Mouse (Mus musculus): ENCODE measurements at regions not wholly inside any gene's neighbourhood (a gene's known extent, or its start where the extent isn't known, plus 50 kb on each side); places are given as distances from the start of the nearest gene placed in this dataset.

GRCm38 (mm10) chr6:147686927-147687326 is 211.3 kb downstream of the Ccdc91 start:
- no peak for DNase-seq (ENCODE audit: extremely low spot score, low read depth, low spot score)

DNA sequence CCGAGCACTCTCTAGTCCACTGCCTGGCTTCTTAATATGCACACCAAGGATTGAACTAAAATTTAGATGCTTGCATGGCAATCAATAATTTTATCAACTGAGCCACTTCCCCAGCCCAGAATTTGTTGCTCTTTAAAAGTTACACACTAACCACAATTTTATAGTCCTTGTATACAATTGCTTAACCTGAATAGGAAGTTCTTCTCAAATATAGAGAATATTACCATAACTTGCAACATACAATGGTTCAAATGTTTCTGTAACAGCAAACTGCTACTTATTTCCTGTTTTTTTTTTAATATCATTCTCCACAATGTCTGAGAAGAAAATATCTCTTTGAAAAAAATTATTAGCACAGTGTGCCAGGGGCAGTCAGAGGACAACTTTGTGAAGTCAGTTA is 222.6 kb downstream of the Ccdc91 start:
- DNase-seq (ENCODE audit: extremely low spot score, low read depth, low spot score) = no peak

DNA sequence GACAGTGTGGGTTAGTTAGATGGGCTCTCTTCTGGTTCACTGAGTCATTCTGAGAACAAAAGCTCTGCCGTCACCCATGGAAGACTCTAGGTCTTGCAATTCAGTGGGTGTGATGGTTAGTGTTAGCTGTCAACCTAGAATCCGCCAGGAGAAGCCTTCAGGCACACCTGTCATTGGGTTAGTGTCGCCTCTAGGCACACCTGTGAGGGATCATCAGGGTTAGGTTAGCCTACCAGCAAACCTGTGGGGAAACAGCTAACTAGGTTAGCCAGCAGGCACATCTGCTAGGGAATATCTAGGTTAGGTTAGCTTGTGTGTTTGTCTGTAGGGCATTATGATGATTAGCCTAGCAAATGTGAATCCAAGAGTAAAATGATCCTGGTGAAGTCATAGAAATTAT is 223.8 kb downstream of the Ccdc91 start:
- no peak for DNase-seq (ENCODE audit: extremely low spot score, low read depth, low spot score)

- DNase-seq (ENCODE audit: extremely low spot score, low read depth, low spot score) = no peak
These were observed 225.0 kb downstream of the Ccdc91 start for GRCm38 (mm10) chr6:147700629-147701028.

GRCm38 (mm10) chr6:147701956-147702355 is 226.3 kb downstream of the Ccdc91 start:
- no peak for DNase-seq (ENCODE audit: extremely low spot score, low read depth, low spot score)

- no peak for DNase-seq (ENCODE audit: extremely low spot score, low read depth, low spot score)
These were observed 228.7 kb downstream of the Ccdc91 start for GRCm38 (mm10) chr6:147704297-147704696.

DNA sequence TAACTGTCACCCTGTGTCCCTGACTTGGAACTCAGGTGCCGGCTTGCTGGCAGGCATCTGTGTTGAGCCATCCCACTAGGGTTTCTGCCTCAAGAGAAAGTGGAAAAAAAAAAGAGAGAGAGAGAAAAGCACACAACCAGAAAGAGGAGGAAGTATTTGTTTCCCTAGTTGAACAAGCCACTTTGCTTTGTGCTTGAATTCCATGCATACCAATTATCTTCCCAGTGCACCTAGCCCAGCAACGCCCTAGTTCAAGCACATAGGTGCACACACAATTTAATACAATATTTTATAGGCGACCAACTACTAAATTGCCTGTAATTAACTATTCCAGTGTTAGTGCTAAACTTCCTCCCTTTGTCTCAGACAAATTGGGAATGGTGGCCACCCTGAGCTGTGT is 230.3 kb downstream of the Ccdc91 start:
- no peak for DNase-seq (ENCODE audit: extremely low spot score, low read depth, low spot score)

DNA sequence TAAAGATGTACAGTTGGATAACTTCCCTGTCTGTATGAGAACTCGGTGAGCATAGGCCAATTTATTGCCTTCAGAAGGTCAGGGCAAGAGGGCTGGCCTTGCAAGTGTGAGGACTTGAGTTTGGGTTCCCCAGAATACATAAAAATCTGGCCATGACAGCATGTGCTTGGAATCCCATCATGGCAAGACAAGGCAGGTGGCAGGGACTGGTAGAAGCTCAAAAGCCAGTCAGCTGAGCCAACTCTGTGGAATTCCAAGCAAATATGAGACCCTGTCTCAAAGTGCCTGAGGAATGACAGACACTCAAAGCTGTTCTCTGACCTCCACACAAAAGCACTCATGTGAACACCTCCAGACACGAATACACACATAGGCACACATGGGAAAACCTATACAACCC is 231.1 kb downstream of the Ccdc91 start:
- DNase-seq (ENCODE audit: extremely low spot score, low read depth, low spot score) = no peak

DNA sequence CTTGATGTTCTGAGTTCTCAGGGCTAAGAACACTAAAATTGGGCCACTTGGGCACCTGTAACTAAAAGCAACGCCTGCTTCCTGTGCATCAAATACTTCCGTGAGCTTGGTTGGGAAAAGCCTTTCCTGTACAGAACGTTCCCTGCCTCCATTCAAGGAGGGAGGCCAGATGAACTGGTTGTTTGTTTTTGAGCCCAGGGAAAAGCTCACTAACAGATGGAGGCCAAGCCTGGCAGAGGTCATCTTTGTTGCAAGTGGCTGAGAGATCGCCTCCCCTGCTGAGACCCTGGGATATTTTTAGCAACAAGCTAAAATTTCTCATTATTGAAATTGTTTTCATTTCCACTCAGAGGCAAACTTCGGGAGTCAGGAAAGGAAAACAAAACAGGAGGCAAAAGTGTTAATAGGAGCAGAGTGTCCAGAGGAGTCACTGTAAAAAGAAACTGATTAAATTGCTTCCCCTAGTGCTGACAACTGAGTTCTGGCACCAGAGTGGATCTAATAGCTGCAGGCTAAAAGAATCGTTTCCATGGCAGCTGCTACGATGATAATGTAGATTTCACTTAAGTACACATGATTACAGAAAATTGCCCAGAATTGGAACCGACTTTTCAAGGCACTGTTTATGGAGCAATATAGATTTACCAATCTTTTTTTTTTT is 242.6 kb downstream of the Ccdc91 start:
- DNase-seq (ENCODE audit: extremely low spot score, low read depth, low spot score) = no peak

DNA sequence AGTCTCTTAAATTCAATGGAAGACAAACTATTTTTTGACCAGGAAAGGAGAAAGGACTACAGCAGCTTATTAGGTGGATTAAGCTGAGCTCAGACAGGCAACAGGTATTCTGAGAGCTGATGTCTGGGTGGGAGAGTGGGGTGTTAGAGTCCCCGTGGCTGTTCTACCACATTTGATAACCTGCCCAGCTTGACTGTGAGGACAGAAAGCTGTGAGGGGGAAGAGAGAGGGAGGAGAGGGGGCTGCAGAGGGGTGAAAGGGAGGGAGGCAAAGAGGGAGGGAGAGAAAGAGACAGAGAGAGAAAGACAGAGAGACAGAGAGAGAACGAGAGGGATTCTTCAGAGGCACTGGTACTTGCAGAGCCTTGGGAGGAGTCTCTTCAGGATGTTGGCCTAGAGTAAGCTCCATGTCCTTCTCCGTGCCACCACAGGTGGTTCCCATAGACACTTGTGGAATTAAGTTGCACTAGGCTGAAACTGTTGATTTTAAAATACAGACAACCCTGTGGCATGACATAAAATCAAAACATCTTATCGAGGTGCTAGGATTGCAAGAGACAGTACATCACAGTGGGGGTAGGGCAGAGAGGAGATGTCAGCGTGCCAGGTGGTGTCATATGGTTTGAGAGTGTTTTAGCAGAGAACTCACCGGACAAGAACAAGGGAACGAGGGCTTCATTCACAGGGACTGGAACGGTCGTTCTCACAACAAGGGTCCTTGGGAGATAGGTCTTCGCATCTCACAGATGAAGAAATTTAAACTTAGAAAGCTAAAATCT is 243.3 kb downstream of the Ccdc91 start:
- no peak for DNase-seq (ENCODE audit: extremely low spot score, low read depth, low spot score)

- no peak for DNase-seq (ENCODE audit: extremely low spot score, low read depth, low spot score)
These were observed 243.9 kb downstream of the Ccdc91 start for GRCm38 (mm10) chr6:147719539-147719938.

GRCm38 (mm10) chr6:147723336-147723735 is 247.7 kb downstream of the Ccdc91 start:
- no peak for DNase-seq (ENCODE audit: extremely low spot score, low read depth, low spot score)

DNA sequence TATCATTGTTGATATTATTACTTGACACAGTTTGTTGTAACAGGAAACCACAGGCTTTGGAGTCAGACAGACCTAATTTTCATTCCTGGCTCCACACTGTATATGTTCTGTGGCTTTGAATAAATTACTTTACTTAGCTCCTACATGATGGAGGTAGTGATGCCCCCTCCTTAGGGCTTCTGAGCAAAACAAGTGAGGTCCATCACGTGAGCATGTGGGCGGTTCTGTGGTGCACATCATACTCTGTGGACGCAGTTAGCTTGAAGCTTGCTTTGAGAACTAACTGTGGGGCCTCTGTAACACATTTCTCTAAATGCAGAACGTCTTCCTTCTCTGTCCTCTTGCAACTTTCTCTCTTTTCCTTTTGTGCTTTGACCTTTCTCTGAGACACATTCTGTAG is 251.4 kb downstream of the Ccdc91 start:
- DNase-seq (ENCODE audit: extremely low spot score, low read depth, low spot score) = no peak

DNA sequence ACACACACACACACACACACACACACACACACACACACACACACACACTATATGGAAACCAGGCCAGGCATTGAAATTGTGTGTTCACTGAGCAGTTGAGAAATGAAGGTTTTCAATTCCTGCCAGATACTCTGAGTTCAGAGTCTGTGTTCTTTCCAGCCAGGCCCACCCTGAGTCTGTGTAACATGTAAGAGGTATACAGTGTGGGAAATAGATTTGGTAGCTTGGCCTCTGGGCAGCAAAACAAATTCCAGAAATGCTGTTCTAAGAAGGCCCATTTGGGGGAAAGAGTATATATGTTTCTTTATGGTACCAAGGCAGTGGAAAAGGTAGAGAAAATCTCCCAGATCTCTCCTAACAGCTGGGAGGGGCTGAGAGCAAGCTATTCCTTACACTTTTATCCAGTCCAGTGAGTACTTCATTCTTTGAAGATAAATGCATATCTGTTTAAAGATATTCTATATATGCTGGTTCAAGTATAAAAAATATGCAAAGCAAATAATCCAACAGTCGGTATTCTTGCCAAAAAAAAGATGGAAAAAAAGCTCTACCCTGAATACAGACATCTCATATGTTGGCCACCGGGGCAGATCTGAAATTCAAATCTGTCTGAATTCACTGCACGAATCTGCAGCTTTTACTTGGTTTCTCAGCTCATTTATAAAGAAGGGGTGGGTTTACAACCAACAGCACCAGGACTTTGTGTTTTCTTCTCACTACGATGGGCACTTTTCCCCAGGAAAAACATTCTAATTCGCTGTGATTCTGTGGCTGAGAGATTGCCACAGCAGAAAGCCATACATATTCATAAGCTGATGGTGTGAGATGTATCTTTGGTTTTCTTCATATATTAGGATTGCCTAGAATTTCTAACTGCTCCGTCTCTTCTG is 252.3 kb downstream of the Ccdc91 start:
- DNase-seq (ENCODE audit: extremely low spot score, low read depth, low spot score) = no peak

GRCm38 (mm10) chr6:147729721-147730120 is 254.1 kb downstream of the Ccdc91 start:
- DNase-seq (ENCODE audit: extremely low spot score, low read depth, low spot score) = no peak

GRCm38 (mm10) chr6:147738621-147739325 is 263.1 kb downstream of the Ccdc91 start:
- no peak for DNase-seq (ENCODE audit: extremely low spot score, low read depth, low spot score)

GRCm38 (mm10) chr6:147741446-147741845 is 265.8 kb downstream of the Ccdc91 start:
- DNase-seq (ENCODE audit: extremely low spot score, low read depth, low spot score) = no peak

DNA sequence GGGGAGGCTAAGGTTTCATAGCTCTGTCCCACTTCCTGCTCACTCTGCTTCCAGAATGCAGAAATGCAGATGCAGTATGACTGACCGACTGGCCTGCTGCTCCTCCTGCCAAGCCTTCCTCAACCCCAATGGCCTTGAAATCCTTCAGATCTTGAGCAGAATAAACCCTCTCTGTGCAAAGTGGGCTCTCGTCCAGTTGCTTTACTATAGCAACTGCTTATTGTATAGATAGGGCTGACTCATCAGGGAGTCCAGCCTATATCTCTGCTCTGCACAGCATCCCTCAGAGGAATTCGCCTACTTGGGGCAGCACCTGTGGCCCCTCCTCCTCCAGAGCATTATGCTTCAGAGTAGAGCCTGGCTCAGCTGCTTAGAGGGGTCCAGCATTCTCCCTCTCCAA is 268.5 kb downstream of the Ccdc91 start:
- DNase-seq (ENCODE audit: extremely low spot score, low read depth, low spot score) = no peak

- no peak for DNase-seq (ENCODE audit: extremely low spot score, low read depth, low spot score)
These were observed 270.1 kb downstream of the Ccdc91 start for GRCm38 (mm10) chr6:147745690-147746089.

GRCm38 (mm10) chr6:147747945-147748344 is 272.3 kb downstream of the Ccdc91 start:
- DNase-seq (ENCODE audit: extremely low spot score, low read depth, low spot score) = no peak

GRCm38 (mm10) chr6:147752301-147752700 is 276.7 kb downstream of the Ccdc91 start:
- no peak for DNase-seq (ENCODE audit: extremely low spot score, low read depth, low spot score)

Measured in hindlimb bud, embryonic 11.5 days (tissue).